Mouse (Mus musculus) kidney, postnatal 0 days (tissue): ENCODE data around the gene Kcnk7. TPM values are rescaled to one million over a fixed set of nuclear protein-coding genes. Genes with fewer than 3 reads are reported as not detected.
A peak's percentile ranks its signal among the peaks of the same experiment; 100 is the strongest.

Source experiments
- ATAC-seq: fragments of 200-750 bp; cut with Nextera tagmentation; replicated peaks from 2 replicates; pipeline ENCODE4 v1.8.0; 2017; ENCODE audit warnings: low read depth, moderate number of reproducible peaks, moderate TSS enrichment, moderate library complexity; ENCODE audit not compliant: low FRiP score
- DNase-seq: peaks from one replicate; pipeline ENCODE4 v3.0.0-alpha.2; 2016; ENCODE audit warnings: low spot score
- H3K27ac ChIP-seq: fragments of 300-500 bp; sonication (generic); 2 replicates; pipeline ENCODE4 v1.5.1; 2014; ENCODE audit warnings: mild to moderate bottlenecking
- H3K27me3 ChIP-seq: fragments of 300-500 bp; sonication (generic); 2 replicates; pipeline ENCODE4 v1.6.1; 2014; ENCODE audit warnings: low read length, mixed read lengths; ENCODE audit not compliant: insufficient read depth
- H3K36me3 ChIP-seq: fragments of 300-500 bp; sonication (generic); 2 replicates; pipeline ENCODE4 v1.6.1; 2014; ENCODE audit warnings: low read length, mixed read lengths; ENCODE audit not compliant: insufficient read depth
- H3K4me1 ChIP-seq: fragments of 300-500 bp; sonication (generic); replicated peaks from 2 replicates; pipeline ENCODE4 v1.6.1; 2014; ENCODE audit warnings: antibody characterized with exemption, low read length, mixed read lengths; ENCODE audit not compliant: insufficient read depth
- H3K4me2 ChIP-seq: fragments of 300-500 bp; sonication (generic); 2 replicates; pipeline ENCODE4 v1.6.1; 2014; ENCODE audit warnings: mild to moderate bottlenecking, low read length, moderate library complexity, mixed read lengths
- H3K4me3 ChIP-seq: fragments of 300-500 bp; sonication (generic); replicated peaks from 2 replicates; pipeline ENCODE4 v1.5.1; 2014; ENCODE audit warnings: low read depth, low read length
- H3K9ac ChIP-seq: fragments of 300-500 bp; sonication (generic); 2 replicates; pipeline ENCODE4 v1.6.1; 2014; ENCODE audit warnings: low read depth, low read length
- H3K9me3 ChIP-seq: fragments of 300-500 bp; sonication (generic); replicated peaks from 2 replicates; pipeline ENCODE4 v1.6.1; 2016; ENCODE audit warnings: low read length, inconsistent platforms, mixed read lengths
- CTCF ChIP-seq: IDR thresholded peaks from 2 replicates; pipeline ENCODE4 v1.5.1; 2016; ENCODE audit warnings: antibody characterized with exemption, low read depth, mild to moderate bottlenecking, moderate library complexity
- WGBS: fragments of 180-500 bp; shearing (Covaris S2); extraction: QIAGEN DNeasy Blood & Tissue Kit; methylation state at CpG from one replicate; pipeline ENCODE4 v1.1.7; 2014; 5-methylcytosine and 5-hydroxymethylcytosine counted together
- polyA plus RNA-seq: library from polyadenylated mRNA; unstranded; fragments of >200 nt; fragmentation: Nextera tagmentation; extraction: Ambion mirVana; gene quantifications from 2 replicates; pipeline ENCODE4 v1.2.1, GENCODE M21; 2015

The Kcnk7 gene
- polyA plus RNA-seq, 1 experiment from 2014 or later, result 0.32 TPM

DNA sequence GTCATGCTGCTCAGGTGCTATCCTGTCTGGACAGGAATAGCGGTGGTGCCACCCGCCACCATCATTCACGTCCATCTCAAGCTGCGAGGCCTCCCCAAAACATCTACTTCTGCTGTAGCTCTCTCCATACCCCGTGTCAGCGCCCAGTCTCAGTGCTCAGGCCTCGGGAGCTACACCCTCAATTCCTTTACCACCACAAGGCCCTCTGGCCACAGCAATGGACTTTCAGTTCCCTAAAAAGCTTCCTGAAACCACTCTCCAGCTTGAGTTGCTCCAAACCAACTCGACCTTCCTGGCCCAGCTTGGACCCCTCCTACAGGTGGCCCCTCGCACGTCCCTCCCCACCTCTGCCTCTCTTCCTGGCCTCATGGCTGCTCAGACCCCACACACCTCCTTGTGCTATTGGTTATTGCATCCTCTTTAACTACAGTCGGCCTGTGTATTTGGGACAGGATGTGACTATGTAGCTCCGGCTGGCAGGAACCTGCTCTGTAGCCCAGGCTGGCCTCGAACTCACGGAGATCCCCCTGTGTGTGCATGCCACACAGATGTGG is 7.8 kb downstream of the Kcnk7 start:
- ATAC-seq (no peak), DNase-seq (no peak)
- no peak overlapping the region for H3K27ac ChIP-seq
- no peak overlapping the region for H3K4me2 ChIP-seq
- no peaks in the 10 kb centered on the region for H3K9me3 ChIP-seq
- no peak overlapping the region for H3K4me3 ChIP-seq
- H3K27me3 ChIP-seq, result no peaks in the 10 kb centered on the region
- H3K9ac ChIP-seq, result no peak overlapping the region
- TF ChIP-seq CTCF, result no peak
- 91% methylated on average over 14 of the region's 14 CpGs for WGBS
- peaks cover 14% of the 10 kb centered on the region; the same call in 1 of the 2 replicates for H3K36me3 ChIP-seq
- H3K4me1 ChIP-seq, result peaks cover 3% of the 10 kb centered on the region; the same call in 1 of the 2 replicates

DNA sequence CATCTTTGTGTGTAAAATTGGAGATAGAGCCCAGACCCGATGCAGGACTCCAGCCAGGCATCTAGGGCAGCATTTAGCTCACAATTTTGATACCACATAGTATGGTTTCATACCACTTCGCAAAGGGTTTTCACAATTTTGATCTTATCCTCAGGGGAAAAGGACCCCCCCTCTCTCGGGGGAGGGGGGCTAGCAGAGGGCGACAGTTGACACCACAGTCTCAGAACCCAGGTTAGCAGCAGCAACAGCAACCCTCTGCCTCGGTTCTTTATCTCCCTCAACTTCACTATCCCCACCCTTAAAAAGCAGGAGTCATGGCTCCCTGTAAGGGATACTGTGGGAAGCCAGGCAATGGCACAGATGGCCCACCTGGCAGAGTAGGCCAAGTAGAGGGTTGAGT is 9.1 kb downstream of the Kcnk7 start:
- no peaks in the 10 kb centered on the region for H3K9me3 ChIP-seq
- no peak overlapping the region for H3K4me2 ChIP-seq
- 64% methylated on average over 5 of the region's 5 CpGs for WGBS
- peak; percentile 17; the same call in 1 of the 2 replicates for ATAC-seq
- peaks cover 3% of the 10 kb centered on the region; the same call in 1 of the 2 replicates for H3K4me1 ChIP-seq
- H3K27ac ChIP-seq, result peak overlapping the region; percentile 39; the same call in 1 of the 2 replicates
- H3K9ac ChIP-seq, result no peak overlapping the region
- no peak for TF ChIP-seq CTCF
- no peak for DNase-seq
- H3K27me3 ChIP-seq, result no peaks in the 10 kb centered on the region
- H3K4me3 ChIP-seq, result no peak overlapping the region
- H3K36me3 ChIP-seq, result peaks cover 11% of the 10 kb centered on the region; the same call in 1 of the 2 replicates

DNA sequence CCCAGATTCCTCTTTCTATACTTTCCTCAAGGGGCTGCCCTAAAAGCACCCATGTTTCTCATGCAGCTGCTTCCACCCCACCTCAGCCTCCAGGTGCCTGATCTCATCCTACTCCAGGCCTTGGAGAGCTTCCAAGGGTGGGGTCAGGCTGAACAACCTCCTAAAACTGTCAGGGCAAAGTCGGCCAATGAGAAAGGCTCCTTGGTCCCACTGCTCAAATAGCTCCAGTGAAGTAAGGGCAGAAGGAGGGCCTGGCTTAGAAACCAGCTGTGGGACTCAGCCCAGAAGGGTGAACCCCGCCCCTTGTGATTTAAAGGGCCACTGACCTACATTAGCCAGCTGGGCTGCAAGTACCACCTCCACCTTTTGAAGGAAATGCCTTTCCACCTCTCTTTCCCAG is 9.6 kb downstream of the Kcnk7 start:
- DNase-seq (peak; percentile 88), ATAC-seq (peak; percentile 53)
- Histone ChIP-seq H3K4me1 (peaks cover 3% of the 10 kb centered on the region; the same call in 1 of the 2 replicates), H3K9me3 (no peaks in the 10 kb centered on the region), H3K4me2 (no peak overlapping the region; the same call in 1 of the 2 replicates), H3K36me3 (peaks cover 8% of the 10 kb centered on the region; the same call in 1 of the 2 replicates), H3K27me3 (no peaks in the 10 kb centered on the region), H3K9ac (no peak overlapping the region), H3K4me3 (no peak overlapping the region), H3K27ac (peak overlapping the region; percentile 39; the same call in 1 of the 2 replicates)
- no peak for TF ChIP-seq CTCF
- WGBS, result 6% methylated on average over 2 of the region's 2 CpGs

DNA sequence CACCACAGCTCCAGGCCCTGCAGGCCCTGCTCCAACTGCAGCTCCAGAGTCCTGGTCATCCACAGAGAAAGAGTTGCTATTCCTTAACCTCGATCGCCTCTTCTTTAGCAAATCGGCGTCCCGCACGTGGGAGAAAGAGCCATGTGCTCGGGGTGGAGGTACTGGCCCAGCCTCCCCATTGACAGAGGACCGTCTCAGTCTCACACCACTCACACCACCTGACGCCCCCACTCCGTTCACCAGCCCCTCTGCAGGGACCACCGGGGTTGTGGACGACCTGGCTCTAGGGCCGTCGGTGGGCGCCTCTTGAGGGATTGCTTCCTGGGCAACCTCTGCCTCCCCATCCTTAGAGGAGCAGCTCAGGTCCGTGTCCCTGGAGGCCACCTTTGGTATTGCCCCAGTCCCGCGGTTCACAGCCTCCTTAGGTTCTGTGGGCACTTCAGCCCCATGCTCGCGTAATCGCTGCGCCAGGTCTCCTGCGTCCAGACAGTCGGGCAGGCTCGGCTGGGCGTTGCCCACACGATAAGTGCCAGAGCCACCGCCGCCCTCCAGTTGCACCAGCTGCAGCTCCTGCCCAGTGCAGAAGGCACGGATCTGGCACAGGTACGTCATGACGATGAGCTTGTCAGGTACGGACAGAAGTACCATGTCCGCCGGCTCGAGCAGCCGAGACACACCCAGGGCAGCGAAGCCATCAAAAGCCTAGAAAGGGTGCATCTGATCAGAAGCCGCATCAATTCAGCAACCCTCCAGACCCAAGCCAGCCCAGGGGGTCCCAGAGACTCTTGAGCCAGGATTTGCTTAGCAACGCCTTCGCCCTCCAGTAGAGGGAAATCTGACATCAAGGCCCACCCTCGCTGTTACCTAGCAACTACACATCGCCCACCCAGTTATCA is 11.9 kb downstream of the Kcnk7 start:
- H3K36me3 ChIP-seq, result peaks cover 21% of the 10 kb centered on the region
- ATAC-seq (peak; percentile 61; the same call in 1 of the 2 replicates), DNase-seq (peak; percentile 48)
- peak overlapping the region; percentile 4; the same call in 1 of the 2 replicates for H3K4me3 ChIP-seq
- no peak overlapping the region for H3K9ac ChIP-seq
- TF ChIP-seq CTCF, result peak; percentile 51
- H3K9me3 ChIP-seq, result no peaks in the 10 kb centered on the region
- no peak overlapping the region for H3K27ac ChIP-seq
- WGBS, result 36% methylated on average over 43 of the region's 43 CpGs
- H3K4me1 ChIP-seq, result peaks cover 3% of the 10 kb centered on the region; the same call in 1 of the 2 replicates
- no peaks in the 10 kb centered on the region for H3K27me3 ChIP-seq
- peak overlapping the region; percentile 50 for H3K4me2 ChIP-seq

DNA sequence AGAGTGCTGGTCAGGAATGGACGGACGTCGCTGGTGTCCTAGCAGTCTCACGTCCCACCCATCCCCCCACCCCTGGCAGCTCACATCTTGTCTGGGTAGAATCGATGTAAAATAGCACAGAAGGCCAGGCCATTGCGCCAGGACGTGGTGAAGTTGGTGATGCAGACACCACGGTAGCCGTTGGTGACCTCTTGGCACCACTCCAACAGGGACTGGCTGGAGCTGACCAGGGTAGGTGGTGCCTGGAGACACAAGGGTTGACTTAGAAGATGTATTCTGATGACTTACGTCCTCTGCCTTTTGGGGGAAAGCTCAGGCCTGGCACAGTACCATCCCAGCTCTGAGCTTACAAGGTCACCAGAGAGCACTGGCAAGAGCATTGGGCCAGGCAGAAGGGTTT is 12.8 kb downstream of the Kcnk7 start:
- peaks cover 25% of the 10 kb centered on the region for H3K36me3 ChIP-seq
- WGBS, result 62% methylated on average over 10 of the region's 10 CpGs
- no peak for TF ChIP-seq CTCF

DNA sequence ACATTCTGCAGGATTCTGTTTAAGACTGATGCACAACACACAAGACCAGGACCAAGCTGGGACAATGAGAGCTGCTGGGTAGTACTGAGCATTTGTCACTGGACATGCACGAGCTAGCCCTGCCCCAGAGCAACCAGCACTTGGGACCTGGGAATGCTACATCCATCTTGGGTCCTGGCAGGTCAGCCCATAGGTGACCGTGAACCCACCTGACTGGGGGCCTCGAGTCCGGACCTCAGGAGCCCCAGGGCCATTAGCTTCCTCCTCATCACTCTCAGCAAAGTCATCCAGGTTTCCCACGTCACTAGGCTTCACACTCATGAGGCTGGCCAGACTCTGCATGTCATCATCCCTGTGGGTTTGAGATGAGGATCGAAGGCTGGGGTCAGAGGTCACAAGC is 17.1 kb downstream of the Kcnk7 start:
- ATAC-seq, result no peak
- Histone ChIP-seq H3K9me3 (no peaks in the 10 kb centered on the region), H3K27me3 (no peaks in the 10 kb centered on the region), H3K4me1 (0 out of 2 replicates have a peak, but pooled peaks cover 6% of the 10 kb centered on the region), H3K4me3 (no peak overlapping the region), H3K27ac (no peak overlapping the region), H3K9ac (no peak overlapping the region), H3K4me2 (no peak overlapping the region), H3K36me3 (peaks cover 25% of the 10 kb centered on the region)
- TF ChIP-seq CTCF, result no peak
- no peak for DNase-seq
- WGBS, result 89% methylated on average over 6 of the region's 6 CpGs

More for the DNA sequence above, 12.8 kb downstream of the Kcnk7 start:
- Histone ChIP-seq H3K4me1 (peaks cover 3% of the 10 kb centered on the region; the same call in 1 of the 2 replicates), H3K4me3 (no peak overlapping the region), H3K4me2 (no peak overlapping the region), H3K9ac (no peak overlapping the region), H3K27me3 (no peaks in the 10 kb centered on the region), H3K27ac (no peak overlapping the region), H3K9me3 (no peaks in the 10 kb centered on the region)
- ATAC-seq (no peak), DNase-seq (no peak)
